Mouse (Mus musculus) gastrocnemius, postnatal 4 days (tissue): Measurements from ENCODE around the gene Thsd7b. TPM values are rescaled to one million over a fixed set of nuclear protein-coding genes. Genes with fewer than 3 reads are reported as not detected.
"Not testable (repeated sequence)": the region's sequence is repeated elsewhere in the genome, so short reads cannot be mapped to it uniquely, and the experiment has no call there.

Source experiments
- DNase-seq, 2 experiments: peaks; one replicate each; pipeline ENCODE4 v3.0.0; 2021 to 2022; ENCODE audit warnings: low spot score in 2 of 2, mixed read lengths in 2 of 2
- total RNA-seq, 2 experiments: library from RNA; stranded (reverse); gene quantifications; 2 replicates each; pipeline ENCODE4 v1.2.3; 2021

Gene Thsd7b
- total RNA-seq, 2 experiments from 2014 or later: 2.0 to 2.2 TPM

DNA sequence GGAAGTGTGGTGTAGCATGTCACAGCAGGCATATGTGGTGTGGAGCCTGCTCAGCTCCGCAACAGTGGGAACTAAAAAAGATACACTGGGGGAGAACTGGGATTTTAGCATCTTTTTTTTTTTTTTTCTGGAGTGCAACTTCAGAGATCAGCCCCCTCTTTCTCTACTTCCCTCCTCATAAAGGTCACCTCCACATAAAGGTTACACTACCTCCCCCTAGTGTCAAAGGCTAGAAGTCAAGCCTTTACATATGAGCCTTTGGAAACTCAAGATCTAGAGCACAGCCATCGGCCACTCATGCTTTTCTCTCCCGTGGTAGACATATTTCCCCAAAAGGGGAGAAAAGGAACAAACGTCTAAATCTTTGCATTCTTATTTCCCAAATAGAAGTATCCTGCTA is 553.8 kb downstream of the Thsd7b start:
- no peak for DNase-seq

DNA sequence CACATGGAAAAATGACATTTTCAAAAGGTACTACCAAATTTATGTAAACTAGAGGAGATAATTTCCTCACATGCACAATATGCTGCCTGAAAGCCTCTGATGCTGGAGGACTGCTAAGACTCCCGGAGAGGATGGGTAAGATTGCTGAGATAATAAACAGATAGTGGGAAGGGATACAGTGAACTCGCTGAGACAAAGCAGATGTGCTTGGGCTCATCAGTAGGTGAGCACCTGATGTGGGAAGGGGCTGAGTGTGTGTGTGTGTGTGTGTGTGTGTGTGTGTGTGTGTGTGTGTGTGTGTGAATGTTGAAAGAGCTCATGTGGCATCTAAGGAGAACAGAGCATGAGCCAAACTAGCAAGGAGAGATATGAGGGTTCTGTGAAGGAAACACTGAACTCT is 564.2 kb downstream of the Thsd7b start:
- peak in 1 of 2 experiments; percentile 7 for DNase-seq

DNA sequence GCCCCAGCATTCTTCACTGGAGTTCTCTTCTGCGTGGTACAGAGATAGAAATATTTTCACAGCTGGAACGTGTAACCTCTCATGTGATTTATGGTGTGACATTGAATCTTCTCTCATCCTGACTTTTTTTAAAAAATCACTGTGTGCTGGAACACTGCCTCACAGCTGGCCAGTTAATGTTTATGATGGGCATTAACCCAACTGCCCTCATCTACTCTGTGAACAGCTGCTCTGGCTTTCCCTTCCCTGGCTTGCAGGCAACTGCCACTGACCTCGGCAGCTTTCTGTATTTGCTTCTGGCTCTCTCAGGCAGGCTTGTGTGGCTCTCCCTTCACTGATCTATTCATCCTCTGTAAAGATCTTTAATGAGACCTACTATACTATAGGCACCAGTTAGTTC is 564.7 kb downstream of the Thsd7b start:
- DNase-seq: peak in 1 of 2 experiments; percentile 24

DNA sequence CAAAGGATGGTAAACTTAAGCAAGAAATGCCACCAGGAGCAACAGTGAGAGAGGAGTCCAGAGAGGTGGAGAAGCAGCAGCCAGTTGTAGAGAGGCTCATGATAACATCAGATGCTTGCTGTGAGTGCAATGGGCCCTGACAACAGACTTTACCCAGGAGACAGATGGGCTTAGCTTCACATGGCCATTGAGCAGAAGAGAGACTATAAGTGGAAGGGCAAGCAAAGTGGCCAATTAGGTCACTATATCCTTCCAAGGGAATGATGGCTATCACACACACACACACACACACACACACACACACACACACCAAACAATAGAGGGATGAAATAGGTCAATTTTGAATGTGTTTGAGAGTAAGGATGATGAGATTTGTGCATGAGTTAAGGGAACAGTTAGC is 565.4 kb downstream of the Thsd7b start:
- DNase-seq: no peak

DNA sequence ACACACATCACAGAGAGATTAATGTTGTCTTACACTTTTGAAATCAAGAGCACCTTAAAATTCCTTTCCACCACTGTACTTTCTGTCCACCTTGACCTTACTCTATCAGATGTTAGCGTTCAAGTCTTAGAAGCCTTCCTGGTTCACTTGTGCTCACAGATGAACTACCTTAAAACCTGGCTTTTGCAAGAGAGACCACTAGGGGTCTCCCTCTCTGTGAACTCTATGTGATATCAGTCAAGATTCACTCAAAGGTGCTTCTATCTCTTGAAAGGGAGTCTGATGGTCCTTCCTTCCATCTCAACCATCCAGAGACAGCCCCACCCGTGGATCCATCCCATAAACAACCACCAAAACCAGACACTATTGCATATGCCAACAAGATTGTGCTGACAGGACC is 570.3 kb downstream of the Thsd7b start:
- no peak for DNase-seq

DNA sequence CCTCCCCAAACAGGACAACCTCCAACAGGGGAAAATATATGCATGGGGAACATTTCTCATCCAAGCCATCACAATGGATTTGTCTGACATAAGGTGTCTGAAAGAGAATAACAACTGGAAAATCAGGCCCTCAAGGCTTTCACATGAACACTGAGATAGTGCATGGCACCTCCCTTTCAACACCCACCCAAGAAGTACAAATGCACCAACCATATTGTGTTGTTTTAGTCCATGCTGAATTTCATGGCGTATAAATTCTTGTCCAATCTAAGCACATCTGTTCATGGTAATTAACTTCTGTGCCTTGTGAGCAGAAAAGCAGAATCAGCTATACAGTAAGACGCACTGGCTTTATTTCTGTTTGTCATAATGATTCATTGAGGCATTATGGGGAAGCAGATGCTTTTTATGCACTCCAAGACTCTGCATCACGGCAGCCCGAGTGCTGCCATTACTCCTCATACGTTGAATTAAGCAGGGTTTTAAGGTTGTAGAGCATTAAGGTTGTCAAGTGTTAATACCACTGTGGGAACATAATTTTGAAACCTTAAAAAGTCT is 577.0 kb downstream of the Thsd7b start:
- no peak for DNase-seq

DNA sequence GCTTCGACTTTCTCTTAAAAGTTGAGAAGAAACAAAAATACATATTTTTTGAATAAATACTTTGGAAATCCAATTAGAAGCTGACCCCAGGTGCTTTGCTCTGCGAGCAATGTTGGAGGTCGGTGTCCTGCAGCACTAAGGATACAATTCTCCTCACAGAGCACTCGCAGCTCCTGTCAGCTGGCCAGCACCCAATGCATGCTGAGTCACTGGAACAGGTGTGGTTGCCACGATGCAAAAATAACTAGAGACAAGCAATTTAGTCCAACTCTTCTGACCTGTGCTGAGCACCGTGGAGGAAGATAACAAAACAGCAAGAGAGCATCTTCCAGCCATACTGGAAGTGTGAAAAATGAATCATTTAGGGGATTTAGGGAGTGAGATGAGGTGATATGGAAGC is 594.6 kb downstream of the Thsd7b start:
- no peak for DNase-seq

DNA sequence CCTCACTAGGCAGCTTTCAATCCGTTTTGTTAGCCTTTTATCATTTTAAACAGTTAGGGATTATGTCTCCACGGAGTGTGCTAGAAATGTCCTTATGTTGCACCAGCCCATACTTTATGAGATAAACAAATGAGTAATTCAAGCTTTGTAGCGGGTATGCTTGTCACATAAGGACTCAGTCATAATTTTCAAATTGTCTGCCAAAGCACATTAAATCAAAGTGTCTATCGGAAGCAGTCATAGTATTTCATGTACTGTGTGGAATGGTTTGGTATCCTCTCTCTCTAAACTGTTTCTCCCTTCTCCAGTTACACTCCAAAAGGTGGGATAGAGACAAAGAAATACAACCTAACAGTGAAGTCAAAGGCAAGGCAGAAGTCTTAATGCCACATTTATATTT is 601.3 kb downstream of the Thsd7b start:
- DNase-seq: no peak

DNA sequence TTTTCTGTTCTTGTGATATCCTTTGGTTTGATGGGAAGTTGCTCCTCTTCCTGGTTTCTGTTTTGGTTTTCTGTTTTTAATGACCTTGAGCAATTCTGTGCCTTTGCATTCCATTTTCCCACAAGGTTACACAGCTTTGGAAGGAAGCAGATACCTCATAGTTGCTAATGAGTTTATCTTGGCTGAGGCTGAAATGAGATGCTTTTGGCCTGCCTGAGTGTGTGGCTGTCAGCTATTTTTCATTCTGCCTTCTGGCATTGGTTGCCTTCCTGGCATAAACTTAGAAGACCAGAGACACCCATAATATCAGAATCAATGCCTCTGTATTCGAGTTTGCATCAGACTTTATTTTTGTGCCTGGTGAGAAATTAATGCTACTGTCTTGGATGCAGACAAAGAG is 614.8 kb downstream of the Thsd7b start:
- no peak for DNase-seq

DNA sequence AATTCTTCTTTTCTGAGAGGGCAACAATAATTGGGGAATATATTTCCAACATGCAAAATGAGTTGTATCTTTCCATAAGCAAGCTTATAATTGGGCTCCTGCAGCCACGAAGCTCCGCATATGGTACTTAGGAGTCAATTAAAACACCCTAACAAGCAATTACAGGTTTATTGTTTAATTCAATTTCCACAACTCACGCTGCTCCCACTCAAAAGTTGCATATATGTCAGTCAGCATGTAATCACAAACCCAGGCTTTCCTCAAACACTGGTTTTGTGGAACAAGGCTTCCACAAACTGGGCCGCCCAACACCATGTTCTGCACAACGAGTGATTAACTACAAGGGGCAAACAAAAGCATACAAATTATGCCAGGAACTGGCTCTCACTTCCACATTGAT is 625.0 kb downstream of the Thsd7b start:
- no peak for DNase-seq

DNA sequence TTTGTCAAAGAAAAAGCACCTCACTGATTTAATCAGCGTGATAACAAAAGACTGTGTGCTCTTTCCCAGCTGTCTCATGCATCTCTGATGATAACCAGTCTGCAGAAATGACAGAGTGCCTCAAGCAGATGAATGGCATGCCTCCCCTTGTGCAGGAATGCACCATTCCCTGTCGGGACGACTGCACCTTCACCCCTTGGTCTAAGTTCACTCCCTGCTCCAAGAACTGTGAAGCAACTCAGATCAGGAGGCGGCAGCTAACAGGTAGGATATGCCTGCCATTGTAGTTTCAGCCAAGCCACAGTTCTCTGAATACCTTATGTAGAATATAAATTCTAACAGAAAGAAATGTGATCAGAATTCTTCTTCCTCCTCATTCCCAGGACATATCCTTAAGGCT is 642.4 kb downstream of the Thsd7b start:
- no peak for DNase-seq

DNA sequence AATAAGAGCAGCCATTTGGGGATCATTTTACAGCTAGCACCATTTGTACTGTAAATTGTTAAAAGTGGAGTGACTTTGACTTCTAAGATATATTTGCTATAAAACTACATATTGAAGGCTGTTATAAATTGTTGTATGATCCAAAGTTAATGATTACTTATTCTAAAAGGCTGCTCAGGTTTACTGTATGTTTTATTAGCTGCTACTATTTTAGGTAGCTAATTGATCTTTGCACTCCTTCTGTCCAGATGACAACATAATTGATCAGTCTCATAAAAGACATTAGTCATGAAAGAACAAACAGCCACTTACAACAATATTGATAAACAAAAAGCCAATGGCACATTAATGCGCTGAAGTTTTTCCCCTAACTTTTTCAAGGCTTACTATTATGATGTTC is 644.5 kb downstream of the Thsd7b start:
- no peak for DNase-seq

DNA sequence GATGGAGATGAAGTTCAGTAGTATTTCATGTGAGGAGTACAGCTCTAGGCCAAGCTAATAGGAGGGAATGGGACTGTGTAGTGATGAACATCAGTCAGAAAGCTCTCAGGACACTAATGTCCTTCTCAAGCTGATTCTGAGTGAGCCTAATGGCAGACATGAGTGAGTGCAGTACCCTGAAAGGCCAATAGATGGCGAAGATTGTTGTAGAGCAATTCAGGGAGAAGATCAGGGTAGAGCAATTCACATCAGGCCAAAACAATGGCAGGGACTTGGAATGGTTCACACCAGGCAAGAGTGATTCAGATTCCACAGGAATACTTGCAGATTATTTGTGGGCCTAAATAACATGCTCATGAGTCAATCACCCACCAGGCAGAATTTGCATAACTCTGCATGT is 646.3 kb downstream of the Thsd7b start:
- no peak for DNase-seq

DNA sequence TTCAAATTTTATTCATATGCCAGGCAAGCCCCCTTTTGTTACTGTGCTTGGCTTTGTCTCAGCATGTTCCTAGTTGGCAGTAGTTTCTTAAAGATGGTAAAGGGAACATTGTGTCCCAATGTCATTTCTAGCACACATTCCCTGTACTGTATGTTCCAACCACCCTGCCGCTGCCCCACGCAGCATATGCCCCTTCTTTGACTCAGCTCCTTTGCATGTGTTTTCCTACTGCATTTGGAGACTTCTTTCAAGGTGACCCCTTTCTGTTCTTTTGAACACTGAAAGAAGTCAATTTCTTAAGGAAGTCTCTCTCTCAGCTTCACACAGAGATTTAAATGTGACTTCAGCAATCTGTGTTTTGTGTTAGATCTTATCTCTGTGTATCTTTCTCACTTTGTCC is 657.9 kb downstream of the Thsd7b start:
- DNase-seq: no peak

DNA sequence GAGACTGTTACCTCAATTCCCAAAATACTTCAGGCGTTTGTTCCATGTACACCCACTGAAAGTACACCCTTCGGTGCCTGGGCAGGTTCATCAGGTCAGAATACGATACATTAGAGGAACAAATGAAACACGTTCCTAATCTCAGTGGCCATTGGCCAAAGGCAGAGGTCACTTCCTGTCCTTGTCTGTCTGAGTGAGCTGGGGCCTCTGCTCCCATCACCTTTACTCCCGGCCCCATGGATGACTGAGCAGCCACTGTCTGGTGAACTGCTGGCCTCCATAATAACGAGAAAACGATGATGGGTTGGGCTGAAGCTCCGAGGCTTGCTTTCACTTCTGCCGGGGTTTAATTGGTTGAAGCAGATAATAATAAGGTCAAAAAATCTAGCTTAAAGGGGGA is 670.0 kb downstream of the Thsd7b start:
- no peak for DNase-seq

DNA sequence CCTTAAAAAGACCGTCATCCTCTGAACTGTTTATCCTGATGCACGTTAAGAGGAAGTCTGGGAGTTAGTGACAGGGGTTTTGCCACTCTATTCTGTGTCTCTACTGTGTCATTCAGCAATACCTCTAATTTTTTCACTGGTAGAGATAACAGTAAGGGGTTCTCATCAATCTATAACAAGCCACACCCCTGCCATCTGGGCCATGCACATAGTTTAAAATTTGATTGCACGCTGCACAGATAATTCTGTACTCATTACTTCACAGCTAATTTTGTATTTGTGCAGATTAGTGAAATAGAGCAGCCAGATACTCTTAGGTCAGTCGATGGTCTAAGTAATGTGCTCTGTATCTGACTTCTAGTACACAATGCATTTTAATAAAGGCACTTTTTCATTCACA is 673.9 kb downstream of the Thsd7b start:
- DNase-seq: no peak

DNA sequence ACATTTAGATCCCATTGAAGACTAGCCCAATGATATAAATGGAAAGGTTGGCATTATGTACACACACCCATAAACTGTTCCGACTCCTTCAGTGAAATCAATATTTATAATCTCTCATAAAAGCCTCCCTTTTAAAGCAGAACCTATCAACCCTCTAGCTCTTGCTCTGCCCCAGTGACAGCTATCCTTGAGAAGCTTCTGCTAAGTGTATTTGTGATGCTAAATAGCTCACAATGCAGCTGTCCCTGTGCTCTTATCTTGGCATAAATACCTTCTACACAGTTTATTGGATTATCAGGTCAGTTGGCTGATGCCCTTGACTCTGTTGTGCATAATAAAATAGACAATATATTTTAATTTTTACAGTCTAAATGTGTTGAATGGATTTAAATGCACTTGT is 682.4 kb downstream of the Thsd7b start:
- DNase-seq: no peak

DNA sequence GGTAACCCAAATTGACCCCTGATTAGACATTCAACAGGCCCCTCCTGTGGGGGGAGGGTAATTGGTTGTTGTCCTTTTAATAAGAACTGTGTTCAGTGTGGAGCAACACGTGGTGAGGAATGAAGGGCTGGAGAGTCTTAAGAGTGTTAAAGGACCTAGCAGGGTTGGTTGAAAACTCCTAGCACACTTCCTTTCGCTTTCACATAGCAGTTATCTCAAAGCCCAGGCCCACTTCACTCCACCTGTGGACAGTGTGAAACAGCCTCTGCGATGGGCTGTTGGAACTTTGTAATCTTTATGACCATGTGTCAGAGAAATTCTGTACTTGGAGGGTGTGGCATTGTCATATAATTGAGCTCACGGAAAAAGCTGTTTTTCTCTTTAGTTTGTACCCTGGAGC is 683.5 kb downstream of the Thsd7b start:
- no peak for DNase-seq

DNA sequence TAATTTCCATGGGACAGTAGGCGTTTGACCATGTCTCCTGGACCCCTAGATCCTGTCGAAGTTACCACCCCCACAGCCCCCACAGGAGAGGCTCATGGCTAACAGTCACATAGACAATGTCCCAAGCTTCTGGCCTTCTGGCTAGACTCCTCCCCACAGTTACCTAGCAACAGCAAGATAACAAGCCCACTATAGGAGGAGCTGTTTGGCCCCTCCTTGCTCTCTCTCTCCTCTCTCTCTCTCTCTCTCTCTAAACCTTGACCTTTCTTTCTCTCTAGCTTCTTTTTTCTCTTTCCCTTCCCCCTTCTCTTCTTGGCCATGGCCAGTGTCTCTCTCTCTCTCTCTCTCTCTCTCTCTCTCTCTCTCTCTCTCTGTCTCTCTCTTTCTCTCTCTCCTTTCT is 686.2 kb downstream of the Thsd7b start:
- DNase-seq: not testable (repeated sequence)

DNA sequence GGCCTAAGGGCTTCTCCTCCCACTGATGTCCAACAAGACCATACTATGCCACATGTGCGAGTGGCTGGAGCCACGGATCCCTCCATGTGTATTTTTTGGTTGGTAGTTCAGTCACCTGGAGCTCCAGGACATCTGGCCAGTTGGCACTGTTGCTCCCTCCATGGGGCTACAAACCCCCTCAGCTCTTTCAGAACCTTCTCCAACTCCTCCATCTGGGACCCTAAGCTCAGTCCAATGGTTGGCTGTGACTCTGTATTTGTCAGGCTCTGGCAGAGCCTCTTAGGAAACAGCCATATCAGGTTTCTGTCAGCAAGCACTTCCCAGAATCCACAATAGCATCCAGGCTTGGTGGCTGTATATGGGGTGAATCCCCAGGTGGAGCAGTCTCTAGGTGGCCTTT is 690.1 kb downstream of the Thsd7b start:
- DNase-seq: no peak

DNA sequence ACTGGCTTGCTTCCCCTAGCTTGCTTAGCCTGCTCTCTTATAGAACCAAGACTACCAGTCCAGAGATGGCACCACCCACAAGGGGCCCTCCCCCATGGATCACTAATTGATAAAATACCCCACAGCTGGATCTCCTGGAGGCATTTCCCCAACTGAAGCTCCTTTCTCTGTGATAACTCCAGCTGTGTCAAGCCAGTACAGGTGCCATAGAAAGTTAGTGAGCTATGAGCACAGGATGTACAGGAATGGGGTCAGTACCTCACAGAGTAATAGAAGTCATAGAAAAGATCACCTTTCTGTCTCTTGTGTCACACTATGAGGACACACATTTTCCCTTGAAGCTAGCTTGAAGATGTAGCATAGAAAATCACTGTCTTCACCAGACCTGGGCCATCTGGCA is 716.1 kb downstream of the Thsd7b start:
- DNase-seq: not testable (repeated sequence)

DNA sequence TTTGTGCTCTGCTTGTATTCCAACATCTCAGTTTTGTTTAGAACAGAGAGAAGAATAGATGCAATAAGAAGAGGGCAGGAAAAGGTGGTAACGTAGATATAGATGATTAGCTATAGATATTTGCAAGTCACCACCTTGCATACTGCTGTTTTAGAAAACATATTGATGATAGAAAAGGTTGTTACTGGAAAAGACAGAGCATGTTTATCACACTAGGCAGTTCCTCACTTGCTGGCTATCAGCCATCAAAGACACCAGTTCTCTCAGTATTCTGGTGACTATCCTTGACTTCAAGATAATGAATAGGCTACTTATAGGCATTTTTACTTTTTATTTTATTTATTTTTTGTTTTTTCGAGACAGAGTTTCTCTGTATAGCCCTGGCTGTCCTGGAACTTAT is 717.7 kb downstream of the Thsd7b start:
- no peak for DNase-seq

DNA sequence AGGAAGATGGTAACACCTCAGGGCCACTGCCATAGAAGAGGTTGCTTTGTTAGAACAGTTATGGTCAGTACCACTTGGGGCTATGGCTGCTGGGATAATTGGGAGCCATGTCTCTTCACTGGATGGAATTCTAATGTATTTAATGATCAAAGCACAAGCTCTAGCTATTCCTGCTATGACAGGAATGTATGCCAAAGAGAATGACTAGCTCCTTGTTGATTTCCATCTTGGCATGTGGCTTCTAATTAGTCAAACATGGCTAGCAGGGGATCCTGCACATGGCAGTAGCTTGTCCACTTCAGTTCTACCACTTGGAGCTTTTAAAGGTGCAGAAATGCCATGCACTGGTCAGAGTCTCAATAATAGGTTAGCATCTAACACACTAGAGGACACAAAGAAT is 781.9 kb downstream of the Thsd7b start:
- no peak for DNase-seq

DNA sequence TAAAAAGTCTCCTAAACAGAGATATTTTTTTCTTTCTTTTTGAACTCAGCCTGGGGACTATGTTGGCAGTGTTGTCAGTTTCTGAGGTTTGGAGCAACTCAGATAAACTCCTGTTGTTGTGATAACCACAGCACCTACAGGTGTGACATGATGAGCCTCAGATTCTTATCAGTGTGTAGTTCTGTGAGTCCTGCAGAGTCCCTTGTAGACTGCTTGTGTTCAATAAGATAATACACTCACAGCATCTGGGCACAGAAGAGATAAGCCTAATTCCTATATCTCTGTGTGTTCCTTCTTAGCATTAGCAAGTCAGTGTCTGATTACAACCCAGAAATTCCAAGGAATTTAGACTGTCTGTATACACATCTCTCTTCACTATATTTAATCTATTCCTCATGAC is 789.0 kb downstream of the Thsd7b start:
- DNase-seq: no peak
